In the genomic region with DNA sequence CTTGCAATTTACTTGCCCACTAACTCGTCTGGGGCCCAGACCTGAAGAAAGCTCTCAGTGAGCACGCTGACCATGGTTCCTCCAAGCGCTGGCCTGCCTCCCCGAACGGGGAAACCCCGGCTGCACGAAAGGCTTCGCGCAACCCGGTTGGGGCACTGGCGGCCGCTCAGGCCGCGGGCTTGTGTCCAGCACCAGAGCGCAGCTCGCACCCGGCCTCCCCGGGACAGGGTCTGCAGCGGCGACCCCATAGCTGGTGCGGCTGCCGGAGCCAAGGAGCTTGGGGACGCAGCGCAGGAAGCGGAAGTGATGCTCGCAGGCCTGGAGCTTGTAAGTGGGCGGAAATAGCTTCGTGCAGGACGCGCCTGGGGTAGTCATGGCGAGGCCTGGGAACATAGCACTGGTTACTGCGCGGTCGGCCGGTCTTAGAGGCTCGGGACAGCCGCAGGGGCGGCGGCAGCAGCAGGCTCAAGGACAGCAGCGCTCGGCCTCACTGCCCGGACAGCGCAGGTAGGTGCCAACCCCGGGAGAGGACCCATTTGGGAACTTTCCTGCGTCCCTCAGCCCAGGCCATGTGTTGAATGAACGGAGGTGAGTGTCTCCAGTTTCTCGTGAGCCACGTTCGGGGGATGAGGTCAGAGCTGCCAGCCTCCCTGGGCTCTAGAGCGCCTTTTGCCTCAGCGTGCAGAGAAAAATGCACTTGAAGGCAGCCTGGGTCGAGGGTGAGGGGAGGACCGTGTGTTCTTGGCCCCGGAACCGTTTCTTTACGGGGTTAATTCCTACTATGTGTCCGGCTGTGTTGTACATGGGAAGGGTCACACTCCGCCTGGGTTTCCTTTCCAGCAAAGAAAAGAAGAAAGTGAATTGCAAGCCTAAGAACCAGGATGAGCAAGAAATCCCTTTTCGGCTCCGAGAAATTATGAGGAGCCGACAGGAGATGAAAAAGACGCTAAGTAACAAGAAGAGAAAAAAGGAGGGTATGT, we compare ENCODE assay signal across 8 mouse cellular contexts. TPM values are rescaled to one million over a fixed set of nuclear protein-coding genes. Genes with fewer than 3 reads are reported as not detected.
DNase-seq lines count a peak whose midpoint lies in the region; ATAC-seq and TF ChIP-seq lines count a peak whose summit lies in the region.

TSS of gene Oxld1 (minus strand) at position 297 of the 980 bp plus-strand sequence.
TSS of gene Ccdc137 (plus strand) at position 344 of the 980 bp plus-strand sequence.

- H3K27ac ChIP-seq in embryonic facial prominence, embryonic 10.5 days (replicated peaks), result peak within 1 kb of the TSS; percentile 93
- peak within 1 kb of the TSS; percentile 84 for H3K27ac ChIP-seq in intestine, embryonic 15.5 days
- peak within 1 kb of the TSS; percentile 47; the same call in 1 of the 2 replicates for H3K27ac ChIP-seq in midbrain, embryonic 11.5 days (ENCODE audit: low read depth, low read length)
- H3K27ac ChIP-seq in small intestine, adult 2 months (ENCODE audit: insufficient read depth, low read depth, low read length), result peak within 1 kb of the TSS; percentile 65

- peak; percentile 91 for DNase-seq in 3134 (ENCODE audit: extremely low read depth, insufficient read length, low spot score)
- DNase-seq in adrenal gland, postnatal 14 days, result peak; percentile 89
- DNase-seq in embryonic facial prominence, embryonic 10.5 days (ENCODE audit: low spot score), result peak; percentile 90
- DNase-seq in gastrocnemius, postnatal 4 days (ENCODE audit: low spot score in 2 of 2), result peak; percentile 47 to 79
- peak; percentile 73 for DNase-seq in left cerebral cortex, postnatal 4 days
- DNase-seq in midbrain, embryonic 11.5 days (ENCODE audit: low spot score, missing footprints), result peak; percentile 96

- peak; percentile 95 for ATAC-seq in intestine, embryonic 15.5 days
- peak; percentile 92 for ATAC-seq in midbrain, embryonic 11.5 days (ENCODE audit: low FRiP score)

- no peak for TF ChIP-seq CTCF in small intestine, adult 2 months (IDR thresholded peaks at IDR 0.05; ENCODE audit: extremely low read depth, insufficient read length, insufficient replicate concordance, low read depth, low read length)

- intact Hi-C loops in left cerebral cortex, postnatal 4 days (cut with DNase I), result no loop called here

- H3K4me2 ChIP-seq in intestine, embryonic 15.5 days (replicated peaks), result peak within 1 kb of the TSS; percentile 82
- peak within 1 kb of the TSS; percentile 89 for H3K4me2 ChIP-seq in midbrain, embryonic 11.5 days

- H3K9me3 ChIP-seq in embryonic facial prominence, embryonic 10.5 days, result no peaks in the 10 kb centered on the region
- H3K9me3 ChIP-seq in intestine, embryonic 15.5 days, result no peaks in the 10 kb centered on the region
- H3K9me3 ChIP-seq in midbrain, embryonic 11.5 days (ENCODE audit: control insufficient read depth, low read length), result no peaks in the 10 kb centered on the region

- WGBS in embryonic facial prominence, embryonic 10.5 days, result 4% methylated on average over 62 of the region's 62 CpGs
- 3% methylated on average over 62 of the region's 62 CpGs for WGBS in intestine, embryonic 15.5 days
- WGBS in midbrain, embryonic 11.5 days, result 5% methylated on average over 62 of the region's 62 CpGs
- WGBS in small intestine, adult 2 months, result 3% methylated on average over 62 of the region's 62 CpGs

- H3K9ac ChIP-seq in intestine, embryonic 15.5 days, result peak within 1 kb of the TSS; percentile 98
- H3K9ac ChIP-seq in midbrain, embryonic 11.5 days (ENCODE audit: low read length), result peak within 1 kb of the TSS; percentile 96

- peak within 1 kb of the TSS; percentile 94 for H3K4me3 ChIP-seq in embryonic facial prominence, embryonic 10.5 days
- peak within 1 kb of the TSS; percentile 93 for H3K4me3 ChIP-seq in intestine, embryonic 15.5 days (replicated peaks)
- H3K4me3 ChIP-seq in midbrain, embryonic 11.5 days (ENCODE audit: low read depth, low read length), result peak within 1 kb of the TSS; percentile 82
- H3K4me3 ChIP-seq in small intestine, adult 2 months (ENCODE audit: low read depth, low read length), result peak within 1 kb of the TSS; percentile 83

- H3K4me1 ChIP-seq in embryonic facial prominence, embryonic 10.5 days, result peaks cover 28% of the 10 kb centered on the region
- peaks cover 12% of the 10 kb centered on the region; the same call in 1 of the 2 replicates for H3K4me1 ChIP-seq in intestine, embryonic 15.5 days (replicated peaks)
- peaks cover 5% of the 10 kb centered on the region for H3K4me1 ChIP-seq in midbrain, embryonic 11.5 days (ENCODE audit: control insufficient read depth, insufficient read depth, low read length)
- peaks cover 7% of the 10 kb centered on the region; the same call in 1 of the 2 replicates for H3K4me1 ChIP-seq in small intestine, adult 2 months (ENCODE audit: control insufficient read depth, insufficient read depth, insufficient read length, low read length)

- TF ChIP-seq POLR2A in small intestine, adult 2 months (IDR thresholded peaks at IDR 0.05; ENCODE audit: low read depth, low read length), result peak; percentile 76

- peaks cover 50% of the 10 kb centered on the region for H3K36me3 ChIP-seq in embryonic facial prominence, embryonic 10.5 days (replicated peaks)
- peaks cover 23% of the 10 kb centered on the region; the same call in 1 of the 2 replicates for H3K36me3 ChIP-seq in intestine, embryonic 15.5 days
- H3K36me3 ChIP-seq in midbrain, embryonic 11.5 days (ENCODE audit: control insufficient read depth, insufficient read depth, low read length), result peaks cover 12% of the 10 kb centered on the region
- peaks cover 13% of the 10 kb centered on the region for H3K36me3 ChIP-seq in small intestine, adult 2 months (ENCODE audit: control insufficient read depth, insufficient read depth, low read length)

- H3K27me3 ChIP-seq in embryonic facial prominence, embryonic 10.5 days (replicated peaks; ENCODE audit: low read depth, poor library complexity, severe bottlenecking), result no peaks in the 10 kb centered on the region
- no peaks in the 10 kb centered on the region for H3K27me3 ChIP-seq in intestine, embryonic 15.5 days (replicated peaks)
- no peaks in the 10 kb centered on the region for H3K27me3 ChIP-seq in midbrain, embryonic 11.5 days (ENCODE audit: control insufficient read depth, insufficient read depth, low read length)
- no peaks in the 10 kb centered on the region for H3K27me3 ChIP-seq in small intestine, adult 2 months (ENCODE audit: control insufficient read depth, insufficient read depth, low read length)

RNA-seq across cellular contexts. Expression of gene Oxld1, which starts in this region (rescaled TPM):
- 53.9 and 58.6 TPM in 2 replicates for total RNA-seq in adrenal gland, postnatal 14 days (2021)
- polyA plus RNA-seq in embryonic facial prominence, embryonic 10.5 days (2016; fragmentation: Nextera tagmentation; extraction: Ambion mirVana), result 8.5 and 12.8 TPM in 2 replicates
- 10 to 100 TPM; 19.3 to 24.8 TPM for total RNA-seq in gastrocnemius, postnatal 4 days (2021)
- 16.4 and 18.2 TPM in 2 replicates for polyA plus RNA-seq in intestine, embryonic 15.5 days (2015; fragmentation: Nextera tagmentation; extraction: Ambion mirVana)
- total RNA-seq in left cerebral cortex, postnatal 4 days (2021), result 1 to 10 TPM; 7.9 to 9.6 TPM
- polyA plus RNA-seq in midbrain, embryonic 11.5 days (2014; fragmentation: Nextera tagmentation; extraction: Ambion mirVana), result 10.4 and 11.5 TPM in 2 replicates
- 16.6 and 23.6 TPM in 2 replicates for polyA plus RNA-seq in small intestine, adult 2 months (2012; rRNA removed)

RNA-seq across cellular contexts. Expression of gene Ccdc137, which starts in this region (rescaled TPM):
- 20.6 and 28.1 TPM in 2 replicates for total RNA-seq in adrenal gland, postnatal 14 days (2021)
- polyA plus RNA-seq in embryonic facial prominence, embryonic 10.5 days (2016; fragmentation: Nextera tagmentation; extraction: Ambion mirVana), result 49.6 and 50.7 TPM in 2 replicates
- total RNA-seq in gastrocnemius, postnatal 4 days (2021), result 10 to 100 TPM in 1 of 2 experiments, 1 to 10 TPM in 1; 8.9 to 10.1 TPM
- 27.6 and 31.3 TPM in 2 replicates for polyA plus RNA-seq in intestine, embryonic 15.5 days (2015; fragmentation: Nextera tagmentation; extraction: Ambion mirVana)
- total RNA-seq in left cerebral cortex, postnatal 4 days (2021), result 10 to 100 TPM; 21.2 to 24.6 TPM
- 25.4 and 25.6 TPM in 2 replicates for polyA plus RNA-seq in midbrain, embryonic 11.5 days (2014; fragmentation: Nextera tagmentation; extraction: Ambion mirVana)
- 3.6 and 4.4 TPM in 2 replicates for polyA plus RNA-seq in small intestine, adult 2 months (2012; rRNA removed)

Comparison
In these comparisons a context has a peak if more than half of its experiments do, and no peak if none do; other contexts are left out.
1. Peak in every context shown above with its lines: DNase-seq, ATAC-seq, H3K4me3 ChIP-seq and H3K27ac ChIP-seq.